Mouse (Mus musculus) urinary bladder, adult 18-20 months (tissue): ENCODE measurements around the gene Gm17651.
A peak's percentile ranks its signal among the peaks of the same experiment; 100 is the strongest.

Experiments used
- DNase-seq, 2 experiments: peaks; one replicate each; pipeline ENCODE4 v3.0.0; 2022; ENCODE audit warnings: low spot score in 2 of 2, mixed read lengths in 2 of 2

Gene Gm17651

GRCm38 (mm10) chr3:97680631-97681320, 6.3 kb upstream of the Gm17651 start:
- peak; percentile 62 to 75 for DNase-seq

GRCm38 (mm10) chr3:97678416-97678815, 3.9 kb upstream of the Gm17651 start:
- no peak for DNase-seq

GRCm38 (mm10) chr3:97676126-97676525, 1.6 kb upstream of the Gm17651 start:
- no peak for DNase-seq

- DNase-seq: no peak
These were observed 7.3 kb downstream of the Gm17651 start for GRCm38 (mm10) chr3:97667093-97667675.

GRCm38 (mm10) chr3:97666154-97666553, 8.3 kb downstream of the Gm17651 start:
- DNase-seq: no peak

GRCm38 (mm10) chr3:97665525-97665924, 9.0 kb downstream of the Gm17651 start:
- DNase-seq: no peak

GRCm38 (mm10) chr3:97661206-97661605, 13.3 kb downstream of the Gm17651 start:
- peak in 1 of 2 experiments; percentile 22 for DNase-seq

GRCm38 (mm10) chr3:97659746-97660145, 14.7 kb downstream of the Gm17651 start:
- DNase-seq: peak in 1 of 2 experiments; percentile 24

- no peak for DNase-seq
These were observed 15.9 kb downstream of the Gm17651 start for GRCm38 (mm10) chr3:97658426-97659193.

GRCm38 (mm10) chr3:97657655-97658411, 16.7 kb downstream of the Gm17651 start, which contains the start of gene Prkab2:
Prkab2 (plus strand) TSS chr3:97658193.
- DNase-seq: peak; percentile 99

GRCm38 (mm10) chr3:97654901-97655300, 19.6 kb downstream of the Gm17651 start:
- DNase-seq: no peak

GRCm38 (mm10) chr3:97653781-97654180, 20.7 kb downstream of the Gm17651 start:
- no peak for DNase-seq

GRCm38 (mm10) chr3:97651604-97652003, 22.9 kb downstream of the Gm17651 start:
- DNase-seq: no peak

GRCm38 (mm10) chr3:97649469-97649868, 25.0 kb downstream of the Gm17651 start:
- DNase-seq: no peak

- DNase-seq: no peak
These were observed 25.5 kb downstream of the Gm17651 start for GRCm38 (mm10) chr3:97649022-97649421.

GRCm38 (mm10) chr3:97648518-97648917, 26.0 kb downstream of the Gm17651 start:
- DNase-seq: no peak

GRCm38 (mm10) chr3:97642001-97642400, 32.5 kb downstream of the Gm17651 start:
- DNase-seq: no peak

GRCm38 (mm10) chr3:97641396-97641795, 33.1 kb downstream of the Gm17651 start:
- no peak for DNase-seq

- DNase-seq: peak in 1 of 2 experiments; percentile 74
These were observed 40.2 kb downstream of the Gm17651 start for GRCm38 (mm10) chr3:97634288-97634761.

GRCm38 (mm10) chr3:97633456-97633855, 41.0 kb downstream of the Gm17651 start:
- DNase-seq: no peak

GRCm38 (mm10) chr3:97631258-97631860, 43.1 kb downstream of the Gm17651 start:
- no peak for DNase-seq
